Mouse (Mus musculus): ENCODE data around the gene Dusp22. TPM values are rescaled to one million over a fixed set of nuclear protein-coding genes. Genes with fewer than 3 reads are reported as not detected.

Gene Dusp22
- polyA plus RNA-seq, 1 experiment = 23.7 TPM

GRCm38 (mm10) chr13:30711711-30712110 lies 51.9 kb downstream of the Dusp22 start:
- no peak overlapping the region for H3K4me3 ChIP-seq (replicated peaks; ENCODE audit: extremely low read depth, low read depth, low read length)
- WGBS = 93% methylated on average over 3 of the region's 3 CpGs
- TF ChIP-seq POLR2A (IDR thresholded peaks at IDR 0.05; ENCODE audit: borderline replicate concordance, extremely low read depth, low read depth, low read length) (no peak), CTCF (IDR thresholded peaks at IDR 0.05; ENCODE audit: insufficient read depth, low read length) (no peak)
- no peaks in the 10 kb centered on the region for H3K4me1 ChIP-seq (ENCODE audit: control insufficient read depth, insufficient read depth, low read length)
- no peak for DNase-seq

DNA sequence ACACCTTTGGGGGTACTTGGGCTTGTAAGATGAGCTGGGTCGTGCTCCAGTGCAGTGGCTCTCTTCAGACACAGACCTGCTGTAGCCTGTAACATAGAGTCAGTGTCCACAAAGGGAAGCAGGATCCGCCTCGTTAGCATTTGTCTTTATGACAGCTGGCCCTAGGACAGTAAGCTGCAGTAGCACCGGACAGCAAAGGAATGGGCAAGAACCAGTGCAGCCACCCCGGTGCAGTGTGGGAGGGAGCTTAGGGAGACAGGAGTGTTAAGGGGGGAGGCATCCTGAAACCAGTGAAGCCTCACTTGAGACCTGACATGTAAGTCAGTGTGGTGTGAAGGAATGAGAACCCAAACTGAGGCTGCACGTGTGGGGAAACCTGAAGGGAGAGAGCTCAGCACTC lies 52.5 kb downstream of the Dusp22 start:
- Histone ChIP-seq H3K4me3 (replicated peaks; ENCODE audit: extremely low read depth, low read depth, low read length) (no peak overlapping the region), H3K4me1 (ENCODE audit: control insufficient read depth, insufficient read depth, low read length) (no peaks in the 10 kb centered on the region)
- 83% methylated on average over 6 of the region's 6 CpGs for WGBS
- TF ChIP-seq POLR2A (IDR thresholded peaks at IDR 0.05; ENCODE audit: borderline replicate concordance, extremely low read depth, low read depth, low read length) (no peak), CTCF (IDR thresholded peaks at IDR 0.05; ENCODE audit: insufficient read depth, low read length) (no peak)
- no peak for DNase-seq

- WGBS = 45% methylated on average over 3 of the region's 3 CpGs
- no peak for DNase-seq
- no peak for TF ChIP-seq CTCF (IDR thresholded peaks at IDR 0.05; ENCODE audit: insufficient read depth, low read length)
- TF ChIP-seq POLR2A (IDR thresholded peaks at IDR 0.05; ENCODE audit: borderline replicate concordance, extremely low read depth, low read depth, low read length) = no peak
- no peak overlapping the region for H3K4me3 ChIP-seq (replicated peaks; ENCODE audit: extremely low read depth, low read depth, low read length)
- no peaks in the 10 kb centered on the region for H3K4me1 ChIP-seq (ENCODE audit: control insufficient read depth, insufficient read depth, low read length)
These were observed 53.8 kb downstream of the Dusp22 start for GRCm38 (mm10) chr13:30713621-30714020.

GRCm38 (mm10) chr13:30714552-30714951 lies 54.8 kb downstream of the Dusp22 start:
- no peaks in the 10 kb centered on the region for H3K4me1 ChIP-seq (ENCODE audit: control insufficient read depth, insufficient read depth, low read length)
- no peak overlapping the region for H3K4me3 ChIP-seq (replicated peaks; ENCODE audit: extremely low read depth, low read depth, low read length)
- WGBS = 71% methylated on average over 6 of the region's 6 CpGs
- DNase-seq = no peak
- no peak for TF ChIP-seq POLR2A (IDR thresholded peaks at IDR 0.05; ENCODE audit: borderline replicate concordance, extremely low read depth, low read depth, low read length)
- no peak for TF ChIP-seq CTCF (IDR thresholded peaks at IDR 0.05; ENCODE audit: insufficient read depth, low read length)

DNA sequence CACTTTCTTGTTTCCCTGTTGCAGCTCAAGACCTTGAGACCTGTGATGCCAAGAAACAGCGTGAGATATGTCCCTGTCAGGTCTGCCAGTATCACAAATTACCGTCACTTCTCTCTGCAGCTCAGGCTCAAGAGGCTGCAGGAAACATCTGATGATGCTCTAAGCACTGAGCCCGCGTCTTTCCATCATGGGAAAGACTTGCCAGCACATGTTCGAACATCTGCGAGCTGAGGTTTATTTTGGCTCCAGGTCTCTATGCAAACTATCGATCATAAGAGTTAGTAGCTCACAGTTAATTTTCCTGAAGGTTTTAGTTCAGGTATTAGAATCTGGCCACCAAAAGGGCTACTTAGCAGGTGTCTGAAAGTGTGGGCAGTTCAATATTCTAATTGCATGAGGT lies 55.3 kb downstream of the Dusp22 start:
- 78% methylated on average over 7 of the region's 7 CpGs for WGBS
- no peak for DNase-seq
- H3K4me3 ChIP-seq (replicated peaks; ENCODE audit: extremely low read depth, low read depth, low read length) = no peak overlapping the region
- TF ChIP-seq POLR2A (IDR thresholded peaks at IDR 0.05; ENCODE audit: borderline replicate concordance, extremely low read depth, low read depth, low read length) (no peak), CTCF (IDR thresholded peaks at IDR 0.05; ENCODE audit: insufficient read depth, low read length) (no peak)
- H3K4me1 ChIP-seq (ENCODE audit: control insufficient read depth, insufficient read depth, low read length) = no peaks in the 10 kb centered on the region

DNA sequence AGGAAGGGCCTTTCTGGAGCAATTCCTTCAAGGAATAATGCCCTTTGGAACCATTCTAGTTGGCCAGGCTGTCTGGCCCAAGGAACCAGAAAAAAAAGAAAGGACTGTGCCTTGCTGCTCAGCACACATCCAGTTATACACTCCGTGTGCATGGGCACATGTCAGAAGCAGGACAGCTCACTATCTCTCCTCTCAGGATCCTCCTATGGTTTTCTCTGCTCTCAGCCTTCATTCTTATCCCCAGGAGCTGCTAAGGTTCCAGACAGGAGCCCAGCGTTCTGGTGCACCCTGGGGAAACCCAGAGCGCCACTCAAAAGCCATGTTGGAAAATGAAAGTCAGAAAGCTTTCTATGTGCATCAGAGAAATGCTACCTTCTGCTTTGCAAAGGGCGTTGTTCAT lies 55.8 kb downstream of the Dusp22 start:
- Histone ChIP-seq H3K4me3 (replicated peaks; ENCODE audit: extremely low read depth, low read depth, low read length) (no peak overlapping the region), H3K4me1 (ENCODE audit: control insufficient read depth, insufficient read depth, low read length) (no peaks in the 10 kb centered on the region)
- 82% methylated on average over 4 of the region's 4 CpGs for WGBS
- no peak for DNase-seq
- TF ChIP-seq POLR2A (IDR thresholded peaks at IDR 0.05; ENCODE audit: borderline replicate concordance, extremely low read depth, low read depth, low read length) (no peak), CTCF (IDR thresholded peaks at IDR 0.05; ENCODE audit: insufficient read depth, low read length) (no peak)

- H3K4me1 ChIP-seq (ENCODE audit: control insufficient read depth, insufficient read depth, low read length) = no peaks in the 10 kb centered on the region
- H3K4me3 ChIP-seq (replicated peaks; ENCODE audit: extremely low read depth, low read depth, low read length) = no peak overlapping the region
- TF ChIP-seq CTCF (IDR thresholded peaks at IDR 0.05; ENCODE audit: insufficient read depth, low read length) (no peak), POLR2A (IDR thresholded peaks at IDR 0.05; ENCODE audit: borderline replicate concordance, extremely low read depth, low read depth, low read length) (no peak)
- no peak for DNase-seq
- 66% methylated on average over 5 of the region's 5 CpGs for WGBS
These were observed 56.8 kb downstream of the Dusp22 start for GRCm38 (mm10) chr13:30716611-30717010.

- TF ChIP-seq POLR2A (IDR thresholded peaks at IDR 0.05; ENCODE audit: borderline replicate concordance, extremely low read depth, low read depth, low read length) = no peak
- 11% methylated on average over 7 of the region's 7 CpGs for WGBS
These were observed 62.8 kb downstream of the Dusp22 start for GRCm38 (mm10) chr13:30722601-30723000.

GRCm38 (mm10) chr13:30723258-30723657 lies 63.5 kb downstream of the Dusp22 start:
- TF ChIP-seq CTCF (IDR thresholded peaks at IDR 0.05; ENCODE audit: insufficient read depth, low read length) (no peak), POLR2A (IDR thresholded peaks at IDR 0.05; ENCODE audit: borderline replicate concordance, extremely low read depth, low read depth, low read length) (no peak)
- DNase-seq = no peak
- 46% methylated on average over 5 of the region's 5 CpGs for WGBS
- no peaks in the 10 kb centered on the region for H3K4me1 ChIP-seq (ENCODE audit: control insufficient read depth, insufficient read depth, low read length)
- H3K4me3 ChIP-seq (replicated peaks; ENCODE audit: extremely low read depth, low read depth, low read length) = no peak overlapping the region

More at GRCm38 (mm10) chr13:30722601-30723000, 62.8 kb downstream of the Dusp22 start:
- Histone ChIP-seq H3K4me1 (ENCODE audit: control insufficient read depth, insufficient read depth, low read length) (no peaks in the 10 kb centered on the region), H3K4me3 (replicated peaks; ENCODE audit: extremely low read depth, low read depth, low read length) (no peak overlapping the region)
- DNase-seq = no peak

- H3K4me1 ChIP-seq (ENCODE audit: control insufficient read depth, insufficient read depth, low read length) = no peaks in the 10 kb centered on the region
- 53% methylated on average over 8 of the region's 8 CpGs for WGBS
- no peak for DNase-seq
- H3K4me3 ChIP-seq (replicated peaks; ENCODE audit: extremely low read depth, low read depth, low read length) = no peak overlapping the region
- TF ChIP-seq CTCF (IDR thresholded peaks at IDR 0.05; ENCODE audit: insufficient read depth, low read length) (no peak), POLR2A (IDR thresholded peaks at IDR 0.05; ENCODE audit: borderline replicate concordance, extremely low read depth, low read depth, low read length) (no peak)
These were observed 64.1 kb downstream of the Dusp22 start for GRCm38 (mm10) chr13:30723858-30724257.

Data from lung, adult 2 months (tissue).